ENCODE assay signal across 7 mouse cellular contexts in the genomic region with DNA sequence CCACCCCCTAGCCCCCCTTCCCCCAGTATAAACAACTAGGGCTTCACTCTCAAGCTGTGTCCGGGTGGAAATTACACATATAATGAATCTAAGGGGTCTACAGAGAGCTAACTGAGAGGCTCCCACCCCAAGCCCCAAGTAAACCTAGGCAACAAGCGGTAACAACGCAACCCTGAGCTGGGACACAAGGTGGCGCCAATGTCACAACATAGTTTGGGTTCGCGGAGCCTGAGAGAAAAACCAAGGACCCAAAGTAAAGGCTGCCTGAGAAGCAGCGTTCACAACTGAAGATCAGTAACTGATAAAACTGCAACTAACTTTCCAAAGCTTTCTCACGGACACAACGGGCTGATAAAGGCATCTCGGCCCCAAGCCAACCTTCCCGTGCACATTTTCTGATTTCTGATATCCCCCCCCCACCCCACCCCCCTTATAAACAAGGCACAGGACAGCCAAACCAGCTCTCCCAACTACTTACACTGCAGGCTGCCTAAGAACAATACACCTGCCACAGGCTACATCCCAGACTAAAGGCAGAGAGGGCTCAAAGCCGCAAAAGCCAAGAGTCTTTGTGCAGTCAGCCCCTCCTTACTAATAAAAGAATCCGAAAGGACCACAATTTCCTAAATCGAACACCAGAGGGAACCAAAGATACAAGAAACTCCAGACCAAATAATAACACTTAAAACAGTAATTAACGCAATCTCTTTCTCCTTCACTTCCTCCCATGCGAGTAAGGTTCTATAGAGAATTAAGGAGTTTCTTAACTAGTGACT. TPM values are rescaled to one million over a fixed set of nuclear protein-coding genes. Genes with fewer than 3 reads are reported as not detected.
A peak's percentile ranks its signal among the peaks of the same experiment; 100 is the strongest.
DNase-seq lines count a peak whose midpoint lies in the region; ATAC-seq and TF ChIP-seq lines count a peak whose summit lies in the region.

No protein-coding gene starts in this region.

- TF ChIP-seq EP300 in heart, adult 2 months (IDR thresholded peaks at IDR 0.05; ENCODE audit: insufficient read depth, low read depth, low read length), result no peak

- intact Hi-C loops in heart, adult 2 months (cut with DNase I), result loop anchor here (10.0 kb wide), 1 partner anchor 101 kb away; no protein-coding TSS in a partner anchor

- H3K4me2 ChIP-seq in limb, embryonic 13.5 days (replicated peaks), result peak overlapping the region; percentile 74
- peak overlapping the region; percentile 69 for H3K4me2 ChIP-seq in midbrain, embryonic 15.5 days

- H3K4me1 ChIP-seq in heart, adult 2 months (ENCODE audit: control insufficient read depth, insufficient read depth, low read length), result no peaks in the 10 kb centered on the region
- no peaks in the 10 kb centered on the region for H3K4me1 ChIP-seq in kidney, adult 2 months (ENCODE audit: control insufficient read depth, insufficient read depth, low read length)
- no peaks in the 10 kb centered on the region for H3K4me1 ChIP-seq in limb, embryonic 13.5 days
- H3K4me1 ChIP-seq in midbrain, embryonic 15.5 days, result no peaks in the 10 kb centered on the region

- TF ChIP-seq CTCF in heart, adult 2 months (IDR thresholded peaks at IDR 0.05), result peak; percentile 59
- peak; percentile 86 for TF ChIP-seq CTCF in kidney, adult 2 months (conservative IDR thresholded peaks at IDR 0.05; ENCODE audit: insufficient read depth, insufficient read length, low read depth, low read length)

- 1% methylated on average over 16 of the region's 16 CpGs for WGBS in heart, adult 2 months
- WGBS in kidney, adult 2 months, result under 1% methylated on average over 16 of the region's 16 CpGs
- WGBS in limb, embryonic 13.5 days, result under 1% methylated on average over 16 of the region's 16 CpGs
- under 1% methylated on average over 16 of the region's 16 CpGs for WGBS in midbrain, embryonic 15.5 days

- DNase-seq in adrenal gland, postnatal 10 days, result peak; percentile 83
- DNase-seq in embryo, embryonic 11.5 days (ENCODE audit: low read depth, low spot score), result peak; percentile 72
- DNase-seq in heart, adult 2 months, result peak; percentile 56 to 71
- DNase-seq in kidney, adult 2 months, result peak; percentile 78
- peak; percentile 28 to 74 for DNase-seq in spleen, postnatal 10 days (ENCODE audit: low spot score in 2 of 2)

- no peaks in the 10 kb centered on the region for H3K79me2 ChIP-seq in heart, adult 2 months (replicated peaks; ENCODE audit: control insufficient read depth, insufficient read depth, low read length)

- peak; percentile 87 for ATAC-seq in limb, embryonic 13.5 days (ENCODE audit: low FRiP score, low read depth)
- ATAC-seq in midbrain, embryonic 15.5 days (replicated peaks), result peak; percentile 96

- H3K36me3 ChIP-seq in heart, adult 2 months (ENCODE audit: control insufficient read depth, insufficient read depth, low read length), result no peaks in the 10 kb centered on the region
- no peaks in the 10 kb centered on the region for H3K36me3 ChIP-seq in kidney, adult 2 months (ENCODE audit: control insufficient read depth, insufficient read depth, low read length)
- no peaks in the 10 kb centered on the region for H3K36me3 ChIP-seq in limb, embryonic 13.5 days
- no peaks in the 10 kb centered on the region for H3K36me3 ChIP-seq in midbrain, embryonic 15.5 days (replicated peaks)

- no peak overlapping the region for H3K9ac ChIP-seq in heart, adult 2 months (ENCODE audit: low read depth, low read length)
- peak overlapping the region; percentile 57 for H3K9ac ChIP-seq in limb, embryonic 13.5 days
- H3K9ac ChIP-seq in midbrain, embryonic 15.5 days, result peak overlapping the region; percentile 33

- H3K4me3 ChIP-seq in heart, adult 2 months, result no peak overlapping the region
- peak overlapping the region; percentile 40; the same call in 1 of the 2 replicates for H3K4me3 ChIP-seq in kidney, adult 2 months (ENCODE audit: insufficient read depth, low read depth, low read length)
- H3K4me3 ChIP-seq in limb, embryonic 13.5 days, result peak overlapping the region; percentile 46
- H3K4me3 ChIP-seq in midbrain, embryonic 15.5 days, result peak overlapping the region; percentile 42

- no peaks in the 10 kb centered on the region for H3K27me3 ChIP-seq in heart, adult 2 months (ENCODE audit: control insufficient read depth, insufficient read depth, low read length)
- no peaks in the 10 kb centered on the region for H3K27me3 ChIP-seq in kidney, adult 2 months (replicated peaks; ENCODE audit: control insufficient read depth, insufficient read depth, low read length)
- H3K27me3 ChIP-seq in limb, embryonic 13.5 days, result no peaks in the 10 kb centered on the region
- H3K27me3 ChIP-seq in midbrain, embryonic 15.5 days (replicated peaks), result no peaks in the 10 kb centered on the region

- H3K9me3 ChIP-seq in limb, embryonic 13.5 days, result no peaks in the 10 kb centered on the region
- no peaks in the 10 kb centered on the region for H3K9me3 ChIP-seq in midbrain, embryonic 15.5 days

- no peak overlapping the region for H3K27ac ChIP-seq in heart, adult 2 months
- no peak overlapping the region for H3K27ac ChIP-seq in kidney, adult 2 months (ENCODE audit: insufficient read depth, low read depth, low read length)
- no peak overlapping the region for H3K27ac ChIP-seq in limb, embryonic 13.5 days
- H3K27ac ChIP-seq in midbrain, embryonic 15.5 days, result 0 out of 2 replicates have a peak overlapping the region, but pooled peaks have one; percentile 56

- no peak for TF ChIP-seq POLR2A in heart, adult 2 months (IDR thresholded peaks at IDR 0.05; ENCODE audit: insufficient read depth, low read depth, low read length)
- TF ChIP-seq POLR2A in kidney, adult 2 months (IDR thresholded peaks at IDR 0.05; ENCODE audit: low read depth, low read length), result no peak

RNA-seq across cellular contexts. Expression of a gene that starts 36.8 kb away (rescaled TPM):
- total RNA-seq in adrenal gland, postnatal 10 days (2021), result under 1 TPM in 1 of 2 experiments, not detected in 1; 0.45 TPM
- total RNA-seq in heart, adult 2 months (2021), result not detected
- not detected in 2 replicates for polyA plus RNA-seq in heart, adult 2 months (2012; rRNA removed)
- not detected in 2 replicates for polyA plus RNA-seq in kidney, adult 2 months (2012; rRNA removed)
- polyA plus RNA-seq in limb, embryonic 13.5 days (2015; fragmentation: Nextera tagmentation; extraction: Ambion mirVana), result 1.8 and 2.5 TPM in 2 replicates
- polyA plus RNA-seq in midbrain, embryonic 15.5 days (2015; fragmentation: Nextera tagmentation; extraction: Ambion mirVana), result 2.5 and 2.9 TPM in 2 replicates
